Mouse (Mus musculus) liver, embryonic 14.5 days (tissue): ENCODE measurements around the gene Vav2. TPM values are rescaled to one million over a fixed set of nuclear protein-coding genes. Genes with fewer than 3 reads are reported as not detected.

Source experiments
- ATAC-seq: fragments of 200-750 bp; cut with Nextera tagmentation; 2 replicates; pipeline ENCODE4 v1.8.0; 2017; ENCODE audit warnings: moderate number of reproducible peaks, mild to moderate bottlenecking, moderate library complexity; ENCODE audit not compliant: insufficient read depth
- DNase-seq, 3 experiments: peaks; one replicate each; pipeline ENCODE4 v3.0.0-alpha.2; 2012 to 2013; ENCODE audit warnings: low read depth in 3 of 3, low spot score in 3 of 3
- H3K27ac ChIP-seq: fragments of 300-500 bp; sonication (generic); 2 replicates; pipeline ENCODE4 v1.5.1; 2014; ENCODE audit warnings: moderate library complexity, mild to moderate bottlenecking, control low read depth, inconsistent platforms
- H3K27me3 ChIP-seq: fragments of 300-500 bp; sonication (generic); 2 replicates; pipeline ENCODE4 v1.6.1; 2014; ENCODE audit warnings: mild to moderate bottlenecking, low read length, moderate library complexity; ENCODE audit not compliant: control insufficient read depth, insufficient read depth
- H3K36me3 ChIP-seq: fragments of 300-500 bp; sonication (generic); replicated peaks from 2 replicates; pipeline ENCODE4 v1.6.1; 2014; ENCODE audit warnings: low read depth; ENCODE audit not compliant: control insufficient read depth, insufficient read depth
- H3K4me1 ChIP-seq, 2 experiments: fragments of 200-500 bp in 1 of 2; fragments of 300-500 bp in 1 of 2; sonication (generic) in 1 of 2; replicated peaks; 2 replicates each; pipeline ENCODE4 v1.6.1; 2012 to 2014; ENCODE audit warnings: antibody characterized with exemption in 1 of 2, inconsistent platforms in 1 of 2, low read length in 1 of 2; ENCODE audit not compliant: control insufficient read depth in 2 of 2, insufficient read depth in 2 of 2
- H3K4me2 ChIP-seq: fragments of 300-500 bp; sonication (generic); 2 replicates; pipeline ENCODE4 v1.6.1; 2014; ENCODE audit warnings: low read depth, mild to moderate bottlenecking, control low read depth, moderate library complexity
- H3K4me3 ChIP-seq, 2 experiments: fragments of 200-500 bp in 1 of 2; fragments of 300-500 bp in 1 of 2; sonication (generic) in 1 of 2; 2 replicates each; pipeline ENCODE4 v1.5.1; 2012 to 2014; ENCODE audit warnings: low read depth in 2 of 2, low read length in 2 of 2, mild to moderate bottlenecking in 2 of 2, control low read depth in 1 of 2, inconsistent platforms in 1 of 2, moderate library complexity in 1 of 2; ENCODE audit not compliant: insufficient read depth in 1 of 2
- H3K9ac ChIP-seq: fragments of 300-500 bp; sonication (generic); replicated peaks from 2 replicates; pipeline ENCODE4 v1.6.1; 2014; ENCODE audit warnings: mild to moderate bottlenecking, control low read depth, moderate library complexity
- H3K9me3 ChIP-seq: fragments of 300-500 bp; sonication (generic); 2 replicates; pipeline ENCODE4 v1.6.1; 2016; ENCODE audit warnings: low read length, mixed read lengths; ENCODE audit not compliant: control insufficient read depth
- CTCF ChIP-seq: IDR thresholded peaks from 2 replicates; pipeline ENCODE4 v1.5.1; 2016; ENCODE audit warnings: antibody characterized with exemption, low read depth, control low read depth
- EP300 ChIP-seq: IDR thresholded peaks from 2 replicates; pipeline ENCODE4 v1.6.1; 2016; ENCODE audit warnings: antibody characterized with exemption, low read depth
- WGBS: fragments of 180-500 bp; shearing (Covaris S2); extraction: QIAGEN DNeasy Blood & Tissue Kit; methylation state at CpG from one replicate; pipeline ENCODE4 v1.1.7; 2014; ENCODE audit not compliant: insufficient replicate concordance; 5-methylcytosine and 5-hydroxymethylcytosine counted together
- polyA plus RNA-seq, 2 experiments: library from polyadenylated mRNA; depleted of rRNA in 1 of 2; stranded (reverse) in 1 of 2; unstranded in 1 of 2; fragments of >200 nt; fragmentation: Nextera tagmentation in 1 of 2; extraction: Ambion mirVana in 1 of 2; gene quantifications; 2 replicates each; pipeline versions ENCODE4 v1.2.1 to v1.2.3; 2012 to 2014

Gene Vav2
- 5.2 and 5.8 TPM in 2 replicates for polyA plus RNA-seq (2012; rRNA removed)
- 2.8 and 3.0 TPM in 2 replicates for polyA plus RNA-seq (2014; fragmentation: Nextera tagmentation; extraction: Ambion mirVana)

GRCm38 (mm10) chr2:27426855-27427457, at the start of gene Vav2:
Gene Vav2 (minus strand): TSS chr2:27427033.
- peak within 1 kb of the TSS; percentile 90 for H3K4me2 ChIP-seq
- peak within 1 kb of the TSS; percentile 49 for H3K9ac ChIP-seq
- DNase-seq (peak; percentile 82 to 84 (median 83)), ATAC-seq (peak; percentile 93)
- H3K27ac ChIP-seq, result no peak within 1 kb of the TSS
- TF ChIP-seq EP300 (no peak), CTCF (0 out of 2 replicates have a peak, but pooled peaks have one; percentile 18)
- H3K36me3 ChIP-seq, result no peaks in the 10 kb centered on the region
- no peaks in the 10 kb centered on the region for H3K9me3 ChIP-seq
- WGBS, result under 1% methylated on average over 58 of the region's 58 CpGs
- H3K4me3 ChIP-seq, result peak within 1 kb of the TSS; percentile 65 to 66
- peaks cover 0 to 9% of the 10 kb centered on the region in 2 experiments; a peak in 2 of 4 replicates for H3K4me1 ChIP-seq
- peaks cover 19% of the 10 kb centered on the region for H3K27me3 ChIP-seq

DNA sequence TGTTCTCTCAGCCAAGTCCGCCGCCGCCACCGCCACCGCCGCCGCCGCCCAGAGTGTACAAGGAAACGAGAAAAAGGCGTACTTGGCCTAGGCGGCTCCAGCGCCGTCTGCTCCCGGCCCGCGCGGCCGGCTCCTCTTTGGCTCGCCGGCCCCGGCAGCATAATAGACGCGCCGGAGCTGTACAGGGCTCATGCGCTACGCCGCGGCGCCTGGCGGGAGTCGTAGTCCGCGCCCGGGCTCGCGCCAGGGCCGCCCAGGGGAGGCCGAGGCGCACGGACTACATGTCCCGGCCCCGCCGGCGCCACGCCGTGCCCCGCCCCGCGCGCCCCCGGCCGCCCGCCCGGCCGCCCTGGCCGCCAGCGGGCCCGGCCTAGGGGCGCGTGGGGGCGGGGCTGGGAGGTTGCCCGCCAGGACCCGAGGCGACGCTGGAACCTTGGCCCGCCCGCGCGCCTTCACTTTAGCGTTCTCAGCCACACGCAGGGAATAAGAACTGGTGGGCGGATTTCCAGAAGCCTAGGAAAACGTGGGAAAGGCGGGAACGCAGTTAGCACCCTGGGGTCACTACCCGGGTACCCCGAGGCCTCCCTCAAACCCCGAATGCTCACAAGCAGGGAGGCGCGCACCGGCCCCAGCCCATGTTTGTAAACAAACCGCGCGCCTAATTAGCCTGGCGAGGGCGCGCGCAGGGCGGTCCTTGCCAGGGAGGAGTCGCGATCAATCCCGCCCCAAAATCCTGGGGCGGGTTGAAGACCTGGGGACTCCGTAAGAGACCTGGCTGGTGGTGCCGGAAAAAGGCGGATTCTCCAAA, 48.9 kb upstream of the Vav2 start:
- H3K4me1 ChIP-seq, result peaks cover 29 to 45% of the 10 kb centered on the region in 2 experiments

DNA sequence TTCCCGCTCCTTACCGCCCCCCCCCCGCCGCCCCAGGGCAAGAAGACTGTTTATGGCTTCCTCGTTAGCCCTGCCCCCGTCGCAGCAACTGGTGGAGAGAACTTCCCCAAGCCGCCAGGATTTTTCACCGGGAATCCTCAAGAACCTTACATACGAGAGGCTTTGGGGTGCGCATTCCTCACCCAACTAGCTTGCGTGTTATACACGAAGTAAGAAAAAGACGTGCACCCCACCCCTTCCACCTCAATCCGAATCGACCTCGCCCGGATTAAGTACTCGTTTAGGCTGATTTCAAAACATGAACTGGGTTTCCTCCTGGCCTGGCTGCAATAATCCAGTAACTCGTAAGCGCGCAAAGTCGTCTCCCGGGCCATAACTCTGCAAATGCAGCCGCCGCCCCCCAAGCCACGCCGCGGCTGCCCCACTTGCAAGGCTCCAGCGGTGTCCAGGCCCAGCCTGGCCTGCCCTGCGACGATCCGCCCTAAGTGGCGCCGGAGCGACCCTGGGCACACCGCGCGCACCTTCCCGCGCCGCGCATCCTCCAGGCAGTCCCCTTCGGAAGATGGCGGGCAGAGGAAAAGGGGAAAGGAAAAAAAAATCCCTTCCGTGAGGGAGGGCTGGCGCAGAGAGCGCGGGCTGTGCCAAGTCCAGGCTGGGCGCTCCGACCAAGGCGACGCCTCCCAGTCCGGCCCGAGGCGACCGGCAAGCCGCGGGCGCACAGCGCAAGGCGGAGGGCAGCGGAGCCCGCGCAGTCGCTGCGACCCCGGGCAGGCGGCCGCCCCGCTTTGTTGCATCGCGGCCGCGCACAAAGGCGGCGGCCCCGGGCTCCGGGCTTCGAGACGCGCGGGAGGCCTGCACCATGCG, 48.0 kb upstream of the Vav2 start:
- WGBS, result under 1% methylated on average over 69 of the region's 84 CpGs
- no peak for DNase-seq

More for the DNA sequence above, 48.9 kb upstream of the Vav2 start:
- Histone ChIP-seq H3K9ac (peak overlapping the region; percentile 79), H3K4me3 (peak overlapping the region; percentile 84), H3K4me2 (peak overlapping the region; percentile 73), H3K27ac (peak overlapping the region; percentile 74), H3K27me3 (no peaks in the 10 kb centered on the region), H3K9me3 (no peaks in the 10 kb centered on the region), H3K36me3 (no peaks in the 10 kb centered on the region)
- TF ChIP-seq CTCF, result no peak
- TF ChIP-seq EP300, result no peak
- DNase-seq, result peak; percentile 77 to 79 (median 78)
- WGBS, result under 1% methylated on average over 90 of the region's 96 CpGs
- ATAC-seq, result peak; percentile 92

DNA sequence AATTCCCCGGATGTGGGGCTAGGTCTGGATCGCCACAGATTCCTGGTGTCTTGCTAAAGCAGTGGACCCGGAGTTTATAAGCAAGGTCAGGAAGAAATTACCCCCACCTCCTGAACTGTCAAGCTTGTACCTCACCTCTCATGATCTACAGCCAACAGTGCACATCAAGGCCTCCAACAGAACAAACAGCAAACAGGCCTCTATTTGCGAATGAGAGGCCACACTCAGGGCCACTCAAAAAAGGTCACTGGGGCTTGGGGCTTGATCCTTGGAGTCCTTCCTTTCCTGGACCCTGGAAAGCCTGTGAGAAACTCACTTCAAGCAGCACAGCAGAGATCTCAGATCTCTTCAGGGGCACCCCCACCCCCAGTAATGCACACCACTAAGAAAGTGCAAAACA, 47.1 kb upstream of the Vav2 start:
- H3K27ac ChIP-seq, result no peak overlapping the region; the same call in 1 of the 2 replicates
- H3K36me3 ChIP-seq, result no peaks in the 10 kb centered on the region
- no peak for ATAC-seq
- whole genome bisulfite sequencing, result 51% methylated on average over 4 of the region's 4 CpGs
- DNase-seq, result no peak
- H3K4me2 ChIP-seq, result peak overlapping the region; percentile 73
- no peaks in the 10 kb centered on the region for H3K9me3 ChIP-seq
- peak overlapping the region; percentile 84 for H3K4me3 ChIP-seq
- H3K4me1 ChIP-seq, result peaks cover 44 to 62% of the 10 kb centered on the region in 2 experiments
- TF ChIP-seq CTCF (no peak), EP300 (no peak)
- H3K9ac ChIP-seq, result peak overlapping the region; percentile 79
- H3K27me3 ChIP-seq, result no peaks in the 10 kb centered on the region

More for the DNA sequence above, 48.0 kb upstream of the Vav2 start:
- ATAC-seq, result peak; percentile 14; the same call in 1 of the 2 replicates
- no peaks in the 10 kb centered on the region for H3K27me3 ChIP-seq
- peak overlapping the region; percentile 63 for H3K27ac ChIP-seq
- no peaks in the 10 kb centered on the region for H3K9me3 ChIP-seq
- H3K4me1 ChIP-seq, result peaks cover 35 to 54% of the 10 kb centered on the region in 2 experiments
- no peaks in the 10 kb centered on the region for H3K36me3 ChIP-seq
- H3K9ac ChIP-seq, result peak overlapping the region; percentile 79
- H3K4me3 ChIP-seq, result peak overlapping the region; percentile 84
- peak overlapping the region; percentile 73 for H3K4me2 ChIP-seq
- TF ChIP-seq CTCF (no peak), EP300 (no peak)
